Mouse (Mus musculus) adrenal gland, postnatal 10 days (tissue): ENCODE results near the gene Ly6g5c. TPM values are rescaled to one million over a fixed set of nuclear protein-coding genes. Genes with fewer than 3 reads are reported as not detected.

Source experiments
- DNase-seq: peaks from one replicate; pipeline ENCODE4 v3.0.0; 2021; ENCODE audit warnings: mixed read lengths
- total RNA-seq, 2 experiments: library from RNA; stranded (reverse); gene quantifications; 2 replicates each; pipeline ENCODE4 v1.2.3; 2021

The Ly6g5c gene
- total RNA-seq, 2 experiments from 2014 or later = not detected

DNA sequence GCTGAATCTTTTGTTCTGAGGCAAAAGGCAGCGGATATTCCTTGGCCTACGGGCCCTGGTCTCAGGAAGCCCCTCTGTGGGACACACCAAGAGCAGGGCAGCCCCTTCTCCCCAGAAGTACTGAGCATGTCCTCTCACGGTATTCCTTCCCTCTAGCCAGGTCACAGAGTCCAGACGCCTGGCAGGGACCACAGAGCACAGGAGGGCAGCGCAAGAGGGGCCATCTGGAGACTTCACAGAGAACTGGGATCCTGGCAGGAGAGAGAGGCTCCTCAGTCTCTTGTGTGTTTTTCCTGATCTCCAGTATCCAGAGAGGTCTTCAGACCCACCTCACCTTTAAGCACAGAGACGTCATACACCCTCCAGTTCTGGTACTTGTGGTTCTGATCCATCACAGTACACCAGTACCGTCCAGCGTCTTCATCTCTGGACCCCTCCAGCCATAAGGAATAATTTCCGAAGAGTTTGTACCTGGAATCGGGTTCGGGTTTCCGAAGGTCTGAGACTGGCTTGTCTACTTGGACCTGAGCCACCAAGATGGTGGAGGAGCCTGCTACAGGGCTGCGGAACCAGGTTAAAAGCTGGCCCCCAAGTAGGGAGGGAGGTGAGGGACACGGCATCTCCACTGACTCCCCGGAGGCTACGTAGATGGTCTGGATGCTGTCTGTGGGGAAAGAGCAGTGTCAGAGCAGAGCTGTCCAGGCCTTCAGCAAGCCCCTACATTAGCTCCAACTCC, 25.1 kb upstream of the Ly6g5c start:
- DNase-seq = no peak

DNA sequence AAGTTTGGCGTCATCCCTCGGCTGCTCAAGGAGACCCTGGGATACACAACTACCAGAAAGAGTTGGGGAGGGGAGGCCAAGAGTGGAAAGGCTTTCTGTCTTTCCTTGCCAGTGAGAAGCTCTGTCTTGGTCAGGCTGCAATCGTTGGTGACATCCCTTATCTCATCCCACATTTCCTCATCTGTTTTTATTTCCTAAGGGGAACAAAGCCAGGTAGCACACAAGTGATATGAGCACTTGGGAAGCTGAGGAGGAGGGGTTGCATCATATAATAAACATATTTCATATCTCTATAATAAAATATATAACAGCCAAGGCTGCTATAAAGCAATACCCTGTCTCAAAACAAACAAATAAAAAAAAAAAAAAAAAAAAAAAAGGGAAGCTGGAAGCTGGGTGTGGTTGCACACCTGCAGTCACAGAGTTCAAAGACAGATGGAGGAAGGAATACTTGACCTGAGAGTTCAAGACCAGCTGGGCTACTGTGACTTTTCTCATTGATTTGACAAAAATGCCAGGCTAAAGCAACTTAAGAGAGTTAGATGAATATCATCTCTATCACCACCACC, 24.1 kb upstream of the Ly6g5c start:
- DNase-seq = no peak

DNA sequence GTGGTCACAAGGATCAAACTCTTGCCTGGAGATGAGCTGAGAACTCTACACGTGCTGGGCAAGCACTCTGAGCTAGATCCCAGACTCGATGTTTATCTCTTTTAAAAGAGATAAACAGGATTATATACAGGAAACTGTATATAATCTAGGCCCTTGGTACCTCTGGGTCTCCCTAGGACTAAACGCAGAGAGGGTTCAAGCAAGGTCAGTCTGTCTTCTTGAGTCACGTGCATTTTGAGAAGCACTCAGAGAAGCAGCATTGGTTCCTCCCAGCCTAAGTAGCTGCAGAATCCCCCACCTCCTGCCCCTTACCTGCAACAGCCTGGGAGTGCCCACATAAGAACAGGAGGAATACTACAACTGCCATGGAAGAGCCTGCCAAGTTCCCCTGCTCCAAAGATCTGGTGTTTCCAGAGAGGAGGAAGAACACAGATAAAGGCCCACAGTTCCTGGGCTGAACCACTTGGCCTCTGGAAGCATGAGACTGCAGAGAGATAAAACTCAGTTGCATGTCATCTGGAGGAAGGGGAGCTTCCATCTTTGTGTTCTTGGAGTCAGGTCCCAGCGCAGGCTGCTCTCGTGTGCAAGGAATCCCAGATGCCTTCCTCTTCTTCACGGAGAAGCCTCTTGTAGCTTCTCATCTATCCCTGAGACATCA, 22.7 kb upstream of the Ly6g5c start, which contains the start of gene Ly6g6f:
Gene Ly6g6f (minus strand): TSS at position 403 of the 658 bp plus-strand sequence.
- DNase-seq = no peak

DNA sequence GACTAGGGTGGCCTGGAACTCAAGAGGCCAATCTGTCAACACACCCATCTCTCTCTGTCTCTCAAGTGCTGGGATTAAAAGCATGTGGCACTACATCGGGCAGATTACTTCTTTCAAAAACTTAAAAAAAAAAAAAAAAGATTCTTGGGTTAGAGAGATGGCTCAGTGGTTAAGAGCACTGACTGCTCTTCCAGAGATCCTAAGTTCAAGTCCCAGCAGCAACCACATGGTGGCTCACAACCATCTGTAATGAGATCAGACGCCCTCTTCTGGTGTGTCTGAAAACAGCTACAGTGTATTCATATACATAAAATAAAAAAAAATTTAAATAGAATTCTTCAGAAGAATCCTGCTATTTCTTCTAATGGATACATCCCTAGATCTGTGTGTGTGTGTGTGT, 19.9 kb upstream of the Ly6g5c start:
- no peak for DNase-seq

DNA sequence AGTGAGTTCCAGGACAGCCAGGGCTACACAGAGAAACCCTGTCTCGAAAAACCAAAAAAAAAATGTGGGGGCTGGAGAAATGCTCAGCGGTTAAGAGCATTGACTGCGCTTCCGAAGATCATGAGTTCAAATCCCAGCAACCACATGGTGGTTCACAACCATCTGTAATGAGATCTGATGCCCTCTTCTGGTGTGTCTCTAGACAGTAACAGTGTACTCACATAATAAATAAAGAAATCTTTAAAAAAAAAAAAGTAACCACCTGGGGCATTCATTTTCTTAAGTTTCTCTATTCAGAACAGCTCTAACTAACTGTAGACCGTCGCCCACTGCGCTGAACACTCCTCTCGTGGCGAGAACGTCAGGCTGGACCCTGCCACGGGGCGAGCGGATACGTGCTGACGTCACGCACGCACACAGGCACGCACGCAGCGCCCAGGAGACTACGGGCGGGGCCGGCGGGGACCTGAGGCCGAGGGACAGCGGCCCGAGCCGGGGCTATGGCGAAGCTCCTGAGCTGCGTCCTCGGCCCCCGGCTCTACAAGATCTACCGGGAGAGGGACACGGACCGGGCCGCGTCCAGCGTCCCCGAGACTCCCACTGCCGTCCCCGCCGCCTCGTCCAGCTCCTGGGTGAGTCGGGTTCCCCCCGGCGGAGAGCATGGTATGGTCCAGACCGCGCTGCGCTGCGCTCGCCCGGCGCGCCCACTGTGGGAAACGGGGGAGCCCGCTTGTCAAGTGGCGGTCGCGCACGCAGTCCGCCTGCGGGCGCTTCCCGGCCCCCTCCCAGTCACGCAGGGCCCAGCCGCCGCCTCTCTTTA, 19.0 kb upstream of the Ly6g5c start, which contains the start of gene Abhd16a:
Gene Abhd16a (plus strand): TSS at position 439 of the 820 bp plus-strand sequence.
- DNase-seq = peak; percentile 95

DNA sequence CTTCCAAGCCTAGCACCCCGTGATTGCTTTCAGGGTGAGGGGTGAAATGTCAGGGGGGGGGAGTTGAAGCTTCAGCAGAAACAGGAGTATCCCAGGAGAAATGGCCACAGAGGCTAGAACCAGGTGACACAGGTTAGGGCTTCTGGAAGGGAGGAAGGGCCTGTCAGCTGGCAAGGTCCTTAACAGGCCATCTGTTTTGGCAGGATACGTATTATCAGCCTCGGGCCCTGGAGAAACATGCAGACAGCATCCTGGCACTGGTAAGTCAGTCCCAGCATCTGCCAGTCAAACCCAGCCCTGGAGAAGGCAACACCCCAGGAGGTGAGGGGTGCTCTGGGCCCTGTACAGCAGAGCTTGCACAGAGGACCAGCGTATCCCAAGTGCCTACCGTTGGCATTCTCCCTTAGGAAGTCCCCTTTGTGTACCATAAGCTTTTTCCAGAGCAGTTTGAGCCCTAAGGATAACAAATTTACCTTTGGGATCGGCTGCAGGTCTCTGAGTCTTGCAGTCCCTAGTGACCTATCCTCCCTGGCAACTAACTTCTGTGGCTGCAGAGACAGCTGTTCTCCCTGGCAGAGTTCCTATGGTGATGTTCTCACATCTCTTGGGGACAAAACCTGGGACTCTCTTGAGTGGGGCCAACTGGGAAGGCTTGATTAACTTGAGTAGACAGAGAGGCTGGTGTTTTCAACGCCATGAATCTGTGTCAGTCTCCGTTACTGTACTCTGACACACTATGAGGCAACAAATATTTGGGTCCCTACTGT, 17.7 kb upstream of the Ly6g5c start:
- peak; percentile 43 for DNase-seq

- DNase-seq = no peak
These were observed 15.5 kb upstream of the Ly6g5c start for GRCm38 (mm10) chr17:35092403-35093198.

- no peak for DNase-seq
These were observed 13.4 kb upstream of the Ly6g5c start for GRCm38 (mm10) chr17:35094475-35095365.

DNA sequence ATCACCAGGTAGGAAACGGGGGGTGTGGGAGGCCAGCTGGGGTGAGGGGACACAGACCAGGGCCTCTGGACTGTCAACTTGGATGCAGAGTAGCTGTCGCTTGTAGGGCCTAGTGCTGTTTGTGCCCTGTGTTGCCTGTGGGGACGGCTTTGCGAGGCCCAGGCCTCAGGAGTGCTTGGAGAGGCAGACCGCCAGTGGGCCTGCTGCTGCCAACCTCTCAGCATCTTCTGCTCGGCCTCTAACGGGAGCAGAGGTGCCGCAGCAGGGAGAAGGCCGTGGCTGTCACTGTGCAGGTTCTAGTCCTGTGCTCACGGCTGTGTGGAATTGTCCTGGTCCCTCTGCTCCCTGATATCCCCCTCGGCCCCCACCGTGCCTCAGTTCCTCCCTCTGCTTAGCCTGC, 11.5 kb upstream of the Ly6g5c start:
- no peak for DNase-seq

- peak; percentile 34 for DNase-seq
These were observed 10.9 kb upstream of the Ly6g5c start for GRCm38 (mm10) chr17:35097164-35097655.

DNA sequence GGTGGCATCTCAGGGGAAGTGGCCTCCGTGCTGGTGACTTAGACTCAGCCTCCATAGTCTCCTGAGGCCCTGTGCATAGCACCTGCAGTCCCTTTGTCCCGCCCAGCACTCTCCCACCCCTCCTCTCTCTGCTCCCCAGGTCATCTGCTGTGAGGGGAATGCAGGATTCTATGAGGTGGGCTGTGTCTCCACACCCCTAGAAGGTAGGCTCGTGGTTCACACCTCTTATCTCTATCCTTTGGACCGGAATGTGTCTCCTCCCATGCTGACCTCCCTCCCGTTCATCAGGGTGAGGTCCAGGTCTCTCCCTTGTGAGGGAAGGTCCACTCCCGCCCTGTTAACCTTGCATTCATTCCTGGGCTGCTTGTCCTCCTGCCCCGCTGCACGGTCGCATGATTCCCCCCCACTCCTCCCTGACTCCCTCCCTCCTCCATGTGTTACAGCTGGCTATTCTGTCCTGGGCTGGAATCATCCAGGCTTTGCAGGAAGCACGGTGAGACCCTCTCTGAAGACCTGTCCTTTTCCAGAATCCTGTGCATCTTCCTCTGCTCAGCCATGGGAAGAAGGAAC, 7.8 kb upstream of the Ly6g5c start:
- DNase-seq = no peak

GRCm38 (mm10) chr17:35101161-35101560, 6.9 kb upstream of the Ly6g5c start:
- DNase-seq = peak; percentile 36

GRCm38 (mm10) chr17:35102299-35102698, 5.8 kb upstream of the Ly6g5c start:
- no peak for DNase-seq

- no peak for DNase-seq
These were observed 4.8 kb upstream of the Ly6g5c start for GRCm38 (mm10) chr17:35103221-35103690.

DNA sequence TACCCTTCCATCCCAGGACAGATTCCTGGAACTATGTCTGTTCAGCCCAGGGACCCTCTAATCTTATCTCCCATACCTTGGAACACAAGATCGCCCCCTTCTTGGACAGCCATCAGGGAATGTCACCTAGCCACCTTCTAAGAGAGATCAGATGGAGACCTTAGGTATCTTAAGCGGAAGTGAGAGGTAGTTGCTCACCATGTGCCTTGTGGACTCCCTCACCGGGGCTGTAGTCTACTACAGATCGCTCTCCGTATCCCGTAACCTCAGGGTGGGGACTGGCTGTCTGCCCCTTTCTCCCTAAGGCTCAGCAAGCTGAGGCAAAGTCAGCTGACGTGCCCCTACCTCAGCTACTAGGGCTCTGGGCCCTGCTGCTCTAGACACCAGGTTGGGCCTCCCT, 4.0 kb upstream of the Ly6g5c start:
- no peak for DNase-seq

- no peak for DNase-seq
These were observed 3.3 kb upstream of the Ly6g5c start for GRCm38 (mm10) chr17:35104754-35105153.

- DNase-seq = peak; percentile 51
These were observed 2.2 kb upstream of the Ly6g5c start for GRCm38 (mm10) chr17:35105740-35106389.

- no peak for DNase-seq
These were observed 1.6 kb upstream of the Ly6g5c start for GRCm38 (mm10) chr17:35106522-35106921.
